Mouse (Mus musculus): ENCODE results near the gene Kel. TPM values are rescaled to one million over a fixed set of nuclear protein-coding genes. Genes with fewer than 3 reads are reported as not detected.

Gene Kel
- polyA plus RNA-seq, 1 experiment, result not detected

DNA sequence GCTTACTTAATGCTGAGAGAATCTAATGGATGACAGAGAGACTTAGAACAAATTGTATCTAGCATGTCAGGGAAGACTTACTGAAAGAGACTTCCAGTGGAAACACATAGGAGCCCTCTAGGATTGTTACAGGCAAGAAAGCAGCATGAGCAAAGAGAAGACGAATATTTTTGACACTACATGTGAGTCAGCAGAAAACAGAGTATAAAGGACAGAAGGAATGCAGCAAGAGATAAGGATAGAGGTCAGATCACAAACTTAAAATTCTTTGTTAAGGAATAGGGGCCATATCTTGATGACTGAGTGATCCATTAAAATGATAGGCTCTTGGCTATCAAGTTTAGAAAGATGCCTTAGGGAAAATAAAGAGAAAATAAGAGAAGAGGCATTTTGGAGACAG is 2.9 kb downstream of the Kel start:
- no peak overlapping the region for H3K27ac ChIP-seq (ENCODE audit: insufficient read depth, low read length)
- H3K4me1 ChIP-seq (ENCODE audit: control insufficient read depth, insufficient read depth, low read length), result no peaks in the 10 kb centered on the region
- no peak for TF ChIP-seq CTCF (IDR thresholded peaks at IDR 0.05; ENCODE audit: extremely low read depth, insufficient read depth, low read length)
- TF ChIP-seq POLR2A (IDR thresholded peaks at IDR 0.05; ENCODE audit: extremely low read depth, insufficient read depth, low read length), result no peak
- no peak overlapping the region for H3K4me3 ChIP-seq (ENCODE audit: insufficient read depth, low read length)

DNA sequence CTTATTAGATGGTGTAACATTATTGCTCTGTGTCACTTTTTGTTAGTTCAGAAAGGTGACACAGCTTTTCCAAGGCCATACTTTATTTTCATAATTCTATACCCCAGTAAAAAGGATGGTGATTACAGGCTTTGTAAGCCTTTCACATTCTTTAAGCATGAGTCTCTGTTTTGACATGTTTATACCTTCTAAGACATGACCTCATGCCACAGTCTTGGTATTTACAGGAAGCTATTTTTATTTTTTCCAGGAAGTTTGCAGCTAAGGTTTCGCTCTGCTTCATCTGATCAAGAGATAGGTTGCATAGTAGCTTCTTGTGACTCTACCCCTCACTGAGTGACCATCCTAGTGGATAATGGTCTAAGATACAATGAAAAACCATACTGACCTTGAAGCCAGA is 9.7 kb downstream of the Kel start:
- no peaks in the 10 kb centered on the region for H3K4me1 ChIP-seq (ENCODE audit: control insufficient read depth, insufficient read depth, low read length)
- H3K4me3 ChIP-seq (ENCODE audit: insufficient read depth, low read length), result no peak overlapping the region
- no peak overlapping the region for H3K27ac ChIP-seq (ENCODE audit: insufficient read depth, low read length)
- TF ChIP-seq POLR2A (IDR thresholded peaks at IDR 0.05; ENCODE audit: extremely low read depth, insufficient read depth, low read length) (no peak), CTCF (IDR thresholded peaks at IDR 0.05; ENCODE audit: extremely low read depth, insufficient read depth, low read length) (no peak)

DNA sequence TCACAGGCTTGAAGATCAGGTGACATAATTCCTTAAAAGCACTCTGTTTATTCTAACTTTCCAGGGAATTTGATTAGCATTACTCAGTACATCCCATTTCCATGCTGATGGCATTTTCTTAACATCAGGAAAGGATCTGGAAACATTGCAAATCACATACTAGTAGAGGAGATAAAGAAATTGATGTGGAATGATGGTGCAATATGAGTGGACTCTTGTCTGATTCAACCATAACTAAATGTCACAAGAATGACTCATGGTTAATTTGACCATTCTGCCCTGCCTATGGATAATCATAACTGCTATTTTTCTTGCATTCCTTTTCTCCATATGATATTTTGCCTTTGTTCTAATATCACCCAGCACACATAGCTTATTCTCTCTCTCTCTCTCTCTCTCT is 11.9 kb downstream of the Kel start:
- H3K4me1 ChIP-seq (ENCODE audit: control insufficient read depth, insufficient read depth, low read length), result no peaks in the 10 kb centered on the region
- no peak overlapping the region for H3K27ac ChIP-seq (ENCODE audit: insufficient read depth, low read length)
- TF ChIP-seq POLR2A (IDR thresholded peaks at IDR 0.05; ENCODE audit: extremely low read depth, insufficient read depth, low read length), result no peak
- TF ChIP-seq CTCF (IDR thresholded peaks at IDR 0.05; ENCODE audit: extremely low read depth, insufficient read depth, low read length), result no peak
- H3K4me3 ChIP-seq (ENCODE audit: insufficient read depth, low read length), result no peak overlapping the region

DNA sequence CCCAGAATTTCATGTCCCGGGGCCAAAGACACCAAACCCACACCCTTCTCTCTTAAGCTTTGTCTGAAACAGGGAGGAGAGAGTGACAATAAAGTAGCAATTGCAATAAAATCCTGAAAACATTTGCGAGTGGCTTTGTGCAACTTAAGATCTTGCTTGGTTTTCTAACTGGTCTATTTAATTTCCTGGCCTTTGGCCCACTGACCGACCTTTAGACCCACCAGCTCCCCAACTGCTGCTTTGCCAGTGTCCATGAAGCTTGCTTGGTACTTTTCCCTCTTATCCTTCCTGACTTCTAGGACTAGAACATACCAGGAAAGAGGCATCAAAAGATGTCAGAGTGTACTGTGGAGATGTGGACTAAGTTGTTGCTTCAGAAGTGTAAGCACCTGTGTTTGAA is 18.5 kb downstream of the Kel start:
- TF ChIP-seq POLR2A (IDR thresholded peaks at IDR 0.05; ENCODE audit: extremely low read depth, insufficient read depth, low read length), result no peak
- TF ChIP-seq CTCF (IDR thresholded peaks at IDR 0.05; ENCODE audit: extremely low read depth, insufficient read depth, low read length), result no peak
- Histone ChIP-seq H3K4me3 (ENCODE audit: insufficient read depth, low read length) (no peak overlapping the region), H3K27ac (ENCODE audit: insufficient read depth, low read length) (no peak overlapping the region), H3K4me1 (ENCODE audit: control insufficient read depth, insufficient read depth, low read length) (no peaks in the 10 kb centered on the region)

DNA sequence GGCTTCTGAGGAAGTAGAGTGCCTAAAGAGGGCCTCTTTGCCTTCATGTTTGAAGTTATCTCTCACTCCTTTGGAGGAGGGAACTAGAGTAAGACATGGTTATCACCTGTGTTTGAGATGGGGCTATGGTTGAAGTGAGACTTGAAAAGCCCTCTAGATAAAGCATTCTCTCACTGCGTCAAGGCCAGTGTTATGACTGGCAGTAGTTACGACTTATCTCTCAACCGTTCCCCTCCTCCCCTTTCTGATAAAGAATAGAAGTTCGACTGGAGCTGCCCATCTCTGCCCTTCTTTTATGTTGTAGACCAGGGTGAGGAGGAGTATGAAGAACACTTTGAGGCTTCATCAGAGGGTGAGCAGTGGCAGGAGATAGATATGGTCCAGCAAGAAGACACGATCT is 19.2 kb downstream of the Kel start:
- TF ChIP-seq POLR2A (IDR thresholded peaks at IDR 0.05; ENCODE audit: extremely low read depth, insufficient read depth, low read length) (no peak), CTCF (IDR thresholded peaks at IDR 0.05; ENCODE audit: extremely low read depth, insufficient read depth, low read length) (no peak)

DNA sequence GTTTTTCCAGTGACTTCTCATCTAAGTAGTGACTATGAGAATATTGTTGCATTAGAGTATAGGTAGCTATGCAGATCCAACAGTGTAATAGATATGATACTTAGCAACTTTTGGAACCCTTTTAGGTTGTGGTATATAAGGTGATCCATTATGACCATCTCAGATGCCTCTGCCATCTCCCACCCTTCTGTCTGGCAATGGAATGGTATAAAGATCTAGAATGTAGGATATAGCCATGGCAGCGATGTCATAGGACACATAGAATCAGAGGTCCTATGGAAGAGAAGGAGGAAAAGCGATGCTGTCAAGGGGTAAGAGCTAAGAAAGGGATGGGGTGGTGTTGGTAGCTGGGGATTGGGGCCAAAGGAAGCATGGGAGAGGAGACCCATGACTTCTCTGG is 20.0 kb downstream of the Kel start, which contains the start of gene Llcfc1:
Gene Llcfc1, plus strand, starts transcription at position 301 of the 400 bp plus-strand sequence.
- Histone ChIP-seq H3K4me3 (ENCODE audit: insufficient read depth, low read length) (no peak within 1 kb of the TSS), H3K4me1 (ENCODE audit: control insufficient read depth, insufficient read depth, low read length) (no peaks in the 10 kb centered on the region), H3K27ac (ENCODE audit: insufficient read depth, low read length) (no peak within 1 kb of the TSS)

More for the DNA sequence above, 19.2 kb downstream of the Kel start:
- Histone ChIP-seq H3K4me3 (ENCODE audit: insufficient read depth, low read length) (no peak overlapping the region), H3K27ac (ENCODE audit: insufficient read depth, low read length) (no peak overlapping the region), H3K4me1 (ENCODE audit: control insufficient read depth, insufficient read depth, low read length) (no peaks in the 10 kb centered on the region)

DNA sequence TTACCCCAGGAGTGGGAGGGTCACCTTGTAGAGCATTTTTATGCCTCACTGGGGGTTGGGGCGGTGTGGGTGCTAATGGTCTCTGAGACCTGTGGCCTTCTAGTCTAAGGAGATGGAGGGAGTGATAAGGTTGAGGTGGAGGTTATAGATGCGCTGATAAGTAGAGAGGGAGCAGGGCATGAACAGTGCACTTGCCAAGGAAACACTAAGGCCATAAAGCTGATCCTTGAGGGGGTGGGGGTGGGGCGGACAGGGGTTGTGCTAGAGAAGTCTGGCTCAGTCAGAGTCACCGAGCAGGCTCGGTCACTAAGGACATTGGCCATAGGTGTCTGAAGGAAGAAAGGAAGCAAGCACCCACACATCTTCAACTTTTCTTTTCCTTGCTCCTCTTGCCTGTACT is 22.5 kb downstream of the Kel start:
- Histone ChIP-seq H3K27ac (ENCODE audit: insufficient read depth, low read length) (no peak overlapping the region), H3K4me1 (ENCODE audit: control insufficient read depth, insufficient read depth, low read length) (no peaks in the 10 kb centered on the region), H3K4me3 (ENCODE audit: insufficient read depth, low read length) (no peak overlapping the region)
- TF ChIP-seq POLR2A (IDR thresholded peaks at IDR 0.05; ENCODE audit: extremely low read depth, insufficient read depth, low read length) (no peak), CTCF (IDR thresholded peaks at IDR 0.05; ENCODE audit: extremely low read depth, insufficient read depth, low read length) (no peak)

More for the DNA sequence above, 20.0 kb downstream of the Kel start, which contains the start of gene Llcfc1:
- no peak for TF ChIP-seq POLR2A (IDR thresholded peaks at IDR 0.05; ENCODE audit: extremely low read depth, insufficient read depth, low read length)
- no peak for TF ChIP-seq CTCF (IDR thresholded peaks at IDR 0.05; ENCODE audit: extremely low read depth, insufficient read depth, low read length)

DNA sequence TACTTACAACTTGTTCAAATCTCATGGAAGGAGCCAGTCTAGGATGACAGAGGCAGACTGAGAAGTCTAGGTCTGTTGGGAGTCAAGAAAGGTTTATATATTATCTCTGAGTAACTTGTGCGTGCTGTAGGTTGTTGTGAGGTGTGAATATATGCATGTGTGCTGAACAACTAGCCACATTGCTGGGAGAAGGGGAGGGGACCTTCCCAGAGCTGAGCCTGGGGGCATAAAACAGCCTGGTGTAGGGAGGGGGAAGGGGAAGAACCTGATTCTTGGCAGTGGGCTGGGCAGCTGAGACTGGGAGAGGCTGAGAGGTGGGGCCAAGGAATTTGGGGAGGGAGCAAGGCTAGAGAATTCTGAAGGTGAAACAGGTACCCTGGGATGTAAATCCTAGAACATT is 23.5 kb downstream of the Kel start, which contains the start of gene Trpv5:
Gene Trpv5, minus strand, starts transcription at position 101 of the 400 bp plus-strand sequence.
- H3K4me3 ChIP-seq (ENCODE audit: insufficient read depth, low read length), result no peak within 1 kb of the TSS
- TF ChIP-seq POLR2A (IDR thresholded peaks at IDR 0.05; ENCODE audit: extremely low read depth, insufficient read depth, low read length) (no peak), CTCF (IDR thresholded peaks at IDR 0.05; ENCODE audit: extremely low read depth, insufficient read depth, low read length) (no peak)
- no peak within 1 kb of the TSS for H3K27ac ChIP-seq (ENCODE audit: insufficient read depth, low read length)
- H3K4me1 ChIP-seq (ENCODE audit: control insufficient read depth, insufficient read depth, low read length), result no peaks in the 10 kb centered on the region

DNA sequence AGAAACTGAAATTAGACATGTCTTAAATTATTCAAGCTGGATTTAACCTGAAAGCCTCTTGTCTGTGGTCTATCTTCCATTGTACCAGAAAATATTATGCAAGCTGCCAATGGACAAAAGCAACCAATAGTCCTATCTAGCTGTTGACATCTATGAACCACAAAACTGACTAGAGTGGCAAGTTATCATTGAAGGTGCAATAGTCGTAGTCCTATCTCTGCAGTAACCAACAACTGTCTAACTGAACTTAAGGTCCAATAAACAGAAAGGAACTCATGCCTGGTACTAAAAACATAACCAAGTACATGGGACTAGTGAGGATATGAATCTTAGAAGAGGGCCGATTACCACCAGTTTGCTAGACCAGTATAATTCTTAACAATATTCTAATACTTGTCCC is 27.6 kb downstream of the Kel start:
- H3K27ac ChIP-seq (ENCODE audit: insufficient read depth, low read length), result no peak overlapping the region
- no peaks in the 10 kb centered on the region for H3K4me1 ChIP-seq (ENCODE audit: control insufficient read depth, insufficient read depth, low read length)
- no peak for TF ChIP-seq POLR2A (IDR thresholded peaks at IDR 0.05; ENCODE audit: extremely low read depth, insufficient read depth, low read length)
- TF ChIP-seq CTCF (IDR thresholded peaks at IDR 0.05; ENCODE audit: extremely low read depth, insufficient read depth, low read length), result no peak
- H3K4me3 ChIP-seq (ENCODE audit: insufficient read depth, low read length), result no peak overlapping the region

DNA sequence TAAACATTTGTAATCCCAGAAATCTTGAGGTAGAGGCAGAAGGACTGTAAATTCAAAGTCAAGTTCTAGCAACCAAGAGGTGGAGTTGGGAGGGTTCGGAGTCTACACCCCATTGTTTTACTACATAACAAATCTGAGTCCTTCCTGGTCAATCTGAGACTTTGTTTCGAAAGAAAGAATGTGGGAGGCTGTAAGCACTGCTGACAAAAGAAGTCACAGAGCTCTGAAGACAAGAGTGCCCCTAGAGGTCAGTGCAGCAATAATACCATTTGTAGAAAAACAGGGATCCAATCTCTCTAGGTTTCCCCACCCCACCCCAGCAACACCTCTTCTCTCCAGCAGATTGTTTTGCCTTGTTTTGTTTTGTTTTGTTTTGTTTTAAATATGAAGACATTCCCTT is 41.8 kb downstream of the Kel start:
- Histone ChIP-seq H3K27ac (ENCODE audit: insufficient read depth, low read length) (no peak overlapping the region), H3K4me1 (ENCODE audit: control insufficient read depth, insufficient read depth, low read length) (no peaks in the 10 kb centered on the region), H3K4me3 (ENCODE audit: insufficient read depth, low read length) (no peak overlapping the region)
- no peak for TF ChIP-seq POLR2A (IDR thresholded peaks at IDR 0.05; ENCODE audit: extremely low read depth, insufficient read depth, low read length)
- TF ChIP-seq CTCF (IDR thresholded peaks at IDR 0.05; ENCODE audit: extremely low read depth, insufficient read depth, low read length), result 0 out of 2 replicates have a peak, but pooled peaks have one; percentile 16
